Mouse (Mus musculus): Measurements from ENCODE around the gene Klhl29.

- no peak for TF ChIP-seq ZNF384 (IDR thresholded peaks at IDR 0.05; ENCODE audit: low read depth, low read length)
- TF ChIP-seq HCFC1 (IDR thresholded peaks at IDR 0.05; ENCODE audit: borderline replicate concordance, insufficient read depth, low read length): no peak
Observed at GRCm38 (mm10) chr12:5194176-5194575, 181.3 kb downstream of the Klhl29 start.

Data from ES-E14 (cell line).